ENCODE assay signal across 9 mouse cellular contexts in the genomic region with DNA sequence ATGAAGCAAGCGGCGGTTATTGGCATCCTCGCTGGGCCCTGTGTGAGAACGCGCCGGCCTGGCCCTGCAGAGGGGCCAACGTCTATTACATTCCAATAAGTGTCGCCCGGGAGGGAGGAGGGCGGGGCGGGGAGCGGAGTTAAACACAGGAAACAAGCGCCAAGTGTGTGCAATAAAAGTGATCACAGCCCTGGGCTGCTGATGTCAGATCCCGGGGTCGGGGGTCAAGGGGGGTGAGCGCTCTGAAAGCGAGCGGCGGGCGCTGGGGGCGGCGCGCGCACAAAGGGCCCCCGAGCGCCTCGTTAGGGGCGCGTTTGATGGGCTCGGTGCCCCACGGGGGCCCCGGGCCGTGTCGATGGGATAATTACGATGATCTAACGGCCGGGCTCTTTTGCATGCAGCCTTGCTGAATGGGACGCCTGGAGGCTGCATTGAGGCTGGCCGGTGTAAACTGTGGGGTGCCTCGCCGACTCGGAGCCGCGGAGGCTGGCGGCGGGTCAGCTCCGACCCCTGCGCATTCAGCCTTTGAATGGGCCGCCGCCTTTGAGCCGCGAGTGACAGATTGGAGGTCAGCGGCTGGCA.
DNase-seq lines count a peak whose midpoint lies in the region; ATAC-seq and TF ChIP-seq lines count a peak whose summit lies in the region.
"Had no signal": no experiment of that assay in that cellular context is flagged by ENCODE, and none has a peak within 500 bp of the region (broad histone marks: within the 10 kb centered on the region; RNA-seq: fewer than 3 reads in every experiment).

No protein-coding gene starts in this region.

- no peaks in the 10 kb centered on the region for H3K36me3 ChIP-seq in forebrain, embryonic 15.5 days
- no peaks in the 10 kb centered on the region for H3K36me3 ChIP-seq in intestine, embryonic 14.5 days (ENCODE audit: control insufficient read depth, insufficient read depth, low read length)
- no peaks in the 10 kb centered on the region for H3K36me3 ChIP-seq in lung, embryonic 14.5 days (ENCODE audit: insufficient read depth)

- no peaks in the 10 kb centered on the region for H3K9me3 ChIP-seq in forebrain, embryonic 15.5 days
- no peaks in the 10 kb centered on the region for H3K9me3 ChIP-seq in intestine, embryonic 14.5 days (ENCODE audit: control insufficient read depth, low read length)
- H3K9me3 ChIP-seq in lung, embryonic 14.5 days (ENCODE audit: low read depth, low read length) = no peaks in the 10 kb centered on the region

- peak overlapping the region; percentile 43 for H3K4me3 ChIP-seq in forebrain, embryonic 15.5 days
- peak overlapping the region; percentile 31 for H3K4me3 ChIP-seq in intestine, embryonic 14.5 days (ENCODE audit: low read depth, low read length)
- H3K4me3 ChIP-seq in lung, embryonic 14.5 days (ENCODE audit: low read depth, low read length) = peak overlapping the region; percentile 44

- DNase-seq in layer of hippocampus, postnatal 14 days (ENCODE audit: low spot score in 2 of 2) = peak; percentile 29 to 55
- no peak for DNase-seq in layer of hippocampus, adult 9-11 months
- peak; percentile 22 for DNase-seq in adrenal gland, postnatal 25 days
- DNase-seq in intestine, embryonic 14.5 days (ENCODE audit: low spot score) = no peak
- peak; percentile 68 for DNase-seq in lung, embryonic 14.5 days
- DNase-seq in retina, postnatal 7 days (ENCODE audit: low read depth, low spot score) = peak; percentile 30
- no peak for DNase-seq in ovary, postnatal 10 days (ENCODE audit: low spot score)

- peak overlapping the region; percentile 93 for H3K4me2 ChIP-seq in forebrain, embryonic 15.5 days (replicated peaks)
- peak overlapping the region; percentile 90 for H3K4me2 ChIP-seq in intestine, embryonic 14.5 days (ENCODE audit: low read length)
- H3K4me2 ChIP-seq in lung, embryonic 14.5 days = peak overlapping the region; percentile 90

- peak overlapping the region; percentile 62 for H3K27ac ChIP-seq in forebrain, embryonic 15.5 days (replicated peaks)
- no peak overlapping the region for H3K27ac ChIP-seq in intestine, embryonic 14.5 days (ENCODE audit: low read depth)
- H3K27ac ChIP-seq in lung, embryonic 14.5 days (ENCODE audit: low read depth) = no peak overlapping the region
- H3K27ac ChIP-seq: macrophage had no signal

- H3K27me3 ChIP-seq in forebrain, embryonic 15.5 days = peaks cover 22% of the 10 kb centered on the region; the same call in 1 of the 2 replicates
- H3K27me3 ChIP-seq in intestine, embryonic 14.5 days (replicated peaks; ENCODE audit: control insufficient read depth, insufficient read depth, low read length) = peaks cover 69% of the 10 kb centered on the region
- H3K27me3 ChIP-seq in lung, embryonic 14.5 days (ENCODE audit: insufficient read depth, low read length) = peaks cover 64% of the 10 kb centered on the region

- 0 out of 2 replicates have a peak, but pooled peaks have one; percentile 9 for TF ChIP-seq CTCF in lung, embryonic 14.5 days (IDR thresholded peaks at IDR 0.05; ENCODE audit: low read depth)

- WGBS in forebrain, embryonic 15.5 days = under 1% methylated on average over 53 of the region's 53 CpGs
- WGBS in intestine, embryonic 14.5 days = under 1% methylated on average over 53 of the region's 53 CpGs
- under 1% methylated on average over 53 of the region's 53 CpGs for WGBS in lung, embryonic 14.5 days

- peak overlapping the region; percentile 22 for H3K9ac ChIP-seq in forebrain, embryonic 15.5 days (replicated peaks)
- no peak overlapping the region for H3K9ac ChIP-seq in intestine, embryonic 14.5 days (ENCODE audit: low read length)
- H3K9ac ChIP-seq in lung, embryonic 14.5 days = no peak overlapping the region; the same call in 1 of the 2 replicates

- ATAC-seq in forebrain, embryonic 15.5 days (replicated peaks) = peak; percentile 91
- peak; percentile 64 for ATAC-seq in intestine, embryonic 14.5 days (replicated peaks; ENCODE audit: low FRiP score, low TSS enrichment, low read depth)
- ATAC-seq in lung, embryonic 14.5 days (ENCODE audit: insufficient read depth) = peak; percentile 81; the same call in 1 of the 2 replicates

- peaks cover 55% of the 10 kb centered on the region for H3K4me1 ChIP-seq in forebrain, embryonic 15.5 days
- H3K4me1 ChIP-seq in intestine, embryonic 14.5 days (replicated peaks; ENCODE audit: control insufficient read depth, insufficient read depth, low read length) = peaks cover 3% of the 10 kb centered on the region; the same call in 1 of the 2 replicates
- no peaks in the 10 kb centered on the region for H3K4me1 ChIP-seq in lung, embryonic 14.5 days (ENCODE audit: insufficient read depth)

Comparison
In these comparisons a context has a peak if more than half of its experiments do, and no peak if none do; other contexts are left out.
1. DNase-seq: peak in layer of hippocampus, postnatal 14 days (2 of 2), adrenal gland, postnatal 25 days (single experiment), lung, embryonic 14.5 days (single experiment) and retina, postnatal 7 days (single experiment); none in layer of hippocampus, adult 9-11 months (single experiment), intestine, embryonic 14.5 days (single experiment) and ovary, postnatal 10 days (single experiment).
2. Peak in every context shown above with its lines, with median percentiles within 50 percentile points of each other: ATAC-seq, H3K4me2 ChIP-seq and H3K4me3 ChIP-seq.